Mouse (Mus musculus): Measurements from ENCODE around the gene Polr3gl. TPM values are rescaled to one million over a fixed set of nuclear protein-coding genes. Genes with fewer than 3 reads are reported as not detected.
"Not testable (repeated sequence)": the region's sequence is repeated elsewhere in the genome, so short reads cannot be mapped to it uniquely, and the experiment has no call there.

Polr3gl gene
- 10 to 100 TPM; 24.0 to 24.8 TPM for total RNA-seq (2021)
- long read RNA-seq, experiment 1, transcript Polr3gl-201 (8 exons, 1,427 nt), result major isoform, 26 of 56 reads
- long read RNA-seq, experiment 1, partial matches to known transcripts, result 4 of 56 reads
- long read RNA-seq, experiment 1, other reads (novel, unspliced or antisense), result 19 of 56 reads
- long read RNA-seq, experiment 2, transcript Polr3gl-201 (8 exons, 1,427 nt), result major isoform, 17 of 38 reads
- long read RNA-seq, experiment 2, partial matches to known transcripts, result 3 of 38 reads
- long read RNA-seq, experiment 2, other reads (novel, unspliced or antisense), result 16 of 38 reads

- peak; percentile 94 to 95 for DNase-seq (ENCODE audit: low spot score in 2 of 2)
Observed at GRCm38 (mm10) chr3:96593790-96594560, at the start of gene Polr3gl. TSS of gene Polr3gl (minus strand) at chr3:96594181.

- peak; percentile 61 to 69 for DNase-seq (ENCODE audit: low spot score in 2 of 2)
Observed at GRCm38 (mm10) chr3:96639219-96639618, 45.2 kb upstream of the Polr3gl start.

GRCm38 (mm10) chr3:96636448-96636847, 42.5 kb upstream of the Polr3gl start:
- DNase-seq (ENCODE audit: low spot score in 2 of 2), result no peak

- no peak for DNase-seq (ENCODE audit: low spot score in 2 of 2)
Observed at GRCm38 (mm10) chr3:96635906-96636305, 41.9 kb upstream of the Polr3gl start.

- peak; percentile 89 to 92 for DNase-seq (ENCODE audit: low spot score in 2 of 2)
Observed at GRCm38 (mm10) chr3:96634928-96635879, 41.2 kb upstream of the Polr3gl start, which contains the start of the genes Pex11b and Gm42957. TSS of gene Pex11b (plus strand) at chr3:96635376. TSS of gene Gm42957 (plus strand) at chr3:96635474.

GRCm38 (mm10) chr3:96634015-96634414, 40.0 kb upstream of the Polr3gl start:
- no peak for DNase-seq (ENCODE audit: low spot score in 2 of 2)

- DNase-seq (ENCODE audit: low spot score in 2 of 2), result no peak
Observed at GRCm38 (mm10) chr3:96632058-96632457, 38.1 kb upstream of the Polr3gl start.

GRCm38 (mm10) chr3:96629729-96630600, 36.0 kb upstream of the Polr3gl start, which contains the start of gene Rbm8a:
TSS of gene Rbm8a (plus strand) at chr3:96629933.
- DNase-seq (ENCODE audit: low spot score in 2 of 2), result peak; percentile 96 to 98

- DNase-seq (ENCODE audit: low spot score in 2 of 2), result no peak
Observed at GRCm38 (mm10) chr3:96623201-96623600, 29.2 kb upstream of the Polr3gl start.

GRCm38 (mm10) chr3:96617941-96618340, 24.0 kb upstream of the Polr3gl start:
- no peak for DNase-seq (ENCODE audit: low spot score in 2 of 2)

GRCm38 (mm10) chr3:96606618-96607017, 12.6 kb upstream of the Polr3gl start:
- DNase-seq (ENCODE audit: low spot score in 2 of 2), result no peak

GRCm38 (mm10) chr3:96606007-96606406, 12.0 kb upstream of the Polr3gl start:
- DNase-seq (ENCODE audit: low spot score in 2 of 2), result not testable (repeated sequence)

- DNase-seq (ENCODE audit: low spot score in 2 of 2), result no peak
Observed at GRCm38 (mm10) chr3:96603311-96603710, 9.3 kb upstream of the Polr3gl start.

GRCm38 (mm10) chr3:96602704-96603084, 8.7 kb upstream of the Polr3gl start:
- no peak for DNase-seq (ENCODE audit: low spot score in 2 of 2)

GRCm38 (mm10) chr3:96601941-96602703, 8.1 kb upstream of the Polr3gl start:
- peak in 1 of 2 experiments; percentile 38 for DNase-seq (ENCODE audit: low spot score in 2 of 2)

GRCm38 (mm10) chr3:96601251-96601787, 7.3 kb upstream of the Polr3gl start:
- DNase-seq (ENCODE audit: low spot score in 2 of 2), result peak in 1 of 2 experiments; percentile 62

GRCm38 (mm10) chr3:96600639-96601250, 6.8 kb upstream of the Polr3gl start, which contains the start of gene Lix1l:
TSS of gene Lix1l (plus strand) at chr3:96601149.
- peak; percentile 89 to 94 for DNase-seq (ENCODE audit: low spot score in 2 of 2)

- DNase-seq (ENCODE audit: low spot score in 2 of 2), result no peak
Observed at GRCm38 (mm10) chr3:96599411-96599810, 5.4 kb upstream of the Polr3gl start.

GRCm38 (mm10) chr3:96599069-96599393, 5.0 kb upstream of the Polr3gl start:
- no peak for DNase-seq (ENCODE audit: low spot score in 2 of 2)
